Mouse (Mus musculus): ENCODE measurements around the gene Atp6v1fnb. TPM values are rescaled to one million over a fixed set of nuclear protein-coding genes. Genes with fewer than 3 reads are reported as not detected.

The Atp6v1fnb gene
- polyA plus RNA-seq, 1 experiment: not detected

DNA sequence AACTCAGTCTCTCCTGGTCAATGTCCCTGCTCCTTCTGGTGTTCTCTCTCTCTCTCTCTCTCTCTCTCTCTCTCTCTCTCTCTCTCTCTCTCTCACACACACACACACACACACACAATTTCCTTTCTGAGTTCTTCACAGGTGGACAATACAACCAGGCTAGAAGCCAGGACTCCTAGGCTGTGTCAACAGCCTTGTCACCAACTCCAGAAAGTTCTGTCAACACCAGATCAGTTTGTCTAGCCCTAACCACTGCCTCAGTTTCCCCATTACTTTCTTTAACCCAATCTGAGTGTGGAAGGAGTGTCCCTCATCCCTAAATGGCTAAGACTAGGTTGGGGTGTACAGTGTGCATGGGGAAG lies 38.6 kb upstream of the Atp6v1fnb start:
- Histone ChIP-seq H3K36me3 (ENCODE audit: control insufficient read depth, insufficient read depth, low read length) (no peaks in the 10 kb centered on the region), H3K4me3 (ENCODE audit: extremely low read depth, insufficient read depth, insufficient read length) (no peak overlapping the region), H3K27ac (ENCODE audit: insufficient read depth, low read length) (no peak overlapping the region), H3K27me3 (ENCODE audit: control insufficient read depth, insufficient read depth, low read length) (peaks cover 14% of the 10 kb centered on the region), H3K4me1 (ENCODE audit: control insufficient read depth, insufficient read depth, insufficient read length) (peaks cover 5% of the 10 kb centered on the region)
- TF ChIP-seq POLR2A (IDR thresholded peaks at IDR 0.05; ENCODE audit: low read depth, low read length) (no peak), CTCF (IDR thresholded peaks at IDR 0.05; ENCODE audit: extremely low read depth, insufficient read depth, insufficient read length, insufficient replicate concordance) (no peak)
- DNase-seq (ENCODE audit: low read depth in 1 of 2, low spot score in 2 of 2): no peak

DNA sequence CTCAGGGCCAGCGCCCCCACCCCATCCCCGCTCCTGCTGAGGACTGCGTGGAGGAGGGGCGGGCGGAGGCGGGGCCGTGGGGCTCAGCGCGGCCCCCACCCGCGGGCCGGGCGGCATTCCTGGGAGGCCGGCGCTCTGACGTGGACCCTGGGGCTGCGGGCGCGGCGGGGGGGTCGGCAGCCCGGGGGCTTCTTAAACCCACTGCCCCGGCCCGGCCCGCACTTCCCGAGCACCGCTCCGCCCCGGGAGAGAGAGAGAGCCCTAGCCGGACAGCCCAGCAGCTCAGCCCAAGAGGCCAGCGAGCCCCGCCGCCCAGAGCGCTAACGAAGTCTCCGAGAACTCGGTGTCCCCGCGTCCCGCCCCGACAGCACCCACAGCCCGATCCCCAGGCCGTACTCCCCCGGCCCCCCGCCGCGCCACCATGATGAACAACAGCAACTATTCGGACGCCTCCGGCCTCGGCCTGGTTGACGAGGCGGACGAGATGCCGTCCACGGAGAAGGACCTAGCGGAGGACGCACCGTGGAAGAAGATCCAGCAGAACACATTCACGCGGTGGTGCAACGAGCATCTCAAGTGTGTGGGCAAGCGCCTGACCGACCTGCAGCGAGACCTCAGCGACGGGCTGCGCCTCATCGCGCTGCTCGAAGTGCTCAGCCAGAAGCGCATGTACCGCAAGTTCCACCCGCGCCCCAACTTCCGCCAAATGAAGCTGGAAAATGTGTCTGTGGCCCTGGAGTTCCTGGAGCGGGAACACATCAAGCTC lies 38.0 kb upstream of the Atp6v1fnb start, which contains the start of gene Flnc:
TSS of gene Flnc (plus strand) at position 219 of the 766 bp plus-strand sequence.
- Histone ChIP-seq H3K4me3 (ENCODE audit: extremely low read depth, insufficient read depth, insufficient read length) (peak within 1 kb of the TSS; percentile 37; the same call in 1 of the 2 replicates), H3K27ac (ENCODE audit: insufficient read depth, low read length) (no peak within 1 kb of the TSS), H3K4me1 (ENCODE audit: control insufficient read depth, insufficient read depth, insufficient read length) (peaks cover 5% of the 10 kb centered on the region), H3K27me3 (ENCODE audit: control insufficient read depth, insufficient read depth, low read length) (peaks cover 14% of the 10 kb centered on the region), H3K36me3 (ENCODE audit: control insufficient read depth, insufficient read depth, low read length) (no peaks in the 10 kb centered on the region)
- no peak for DNase-seq (ENCODE audit: low read depth in 1 of 2, low spot score in 2 of 2)
- no peak for TF ChIP-seq POLR2A (IDR thresholded peaks at IDR 0.05; ENCODE audit: low read depth, low read length)
- no peak for TF ChIP-seq CTCF (IDR thresholded peaks at IDR 0.05; ENCODE audit: extremely low read depth, insufficient read depth, insufficient read length, insufficient replicate concordance)
- 4% methylated on average over 69 of the region's 77 CpGs for WGBS

DNA sequence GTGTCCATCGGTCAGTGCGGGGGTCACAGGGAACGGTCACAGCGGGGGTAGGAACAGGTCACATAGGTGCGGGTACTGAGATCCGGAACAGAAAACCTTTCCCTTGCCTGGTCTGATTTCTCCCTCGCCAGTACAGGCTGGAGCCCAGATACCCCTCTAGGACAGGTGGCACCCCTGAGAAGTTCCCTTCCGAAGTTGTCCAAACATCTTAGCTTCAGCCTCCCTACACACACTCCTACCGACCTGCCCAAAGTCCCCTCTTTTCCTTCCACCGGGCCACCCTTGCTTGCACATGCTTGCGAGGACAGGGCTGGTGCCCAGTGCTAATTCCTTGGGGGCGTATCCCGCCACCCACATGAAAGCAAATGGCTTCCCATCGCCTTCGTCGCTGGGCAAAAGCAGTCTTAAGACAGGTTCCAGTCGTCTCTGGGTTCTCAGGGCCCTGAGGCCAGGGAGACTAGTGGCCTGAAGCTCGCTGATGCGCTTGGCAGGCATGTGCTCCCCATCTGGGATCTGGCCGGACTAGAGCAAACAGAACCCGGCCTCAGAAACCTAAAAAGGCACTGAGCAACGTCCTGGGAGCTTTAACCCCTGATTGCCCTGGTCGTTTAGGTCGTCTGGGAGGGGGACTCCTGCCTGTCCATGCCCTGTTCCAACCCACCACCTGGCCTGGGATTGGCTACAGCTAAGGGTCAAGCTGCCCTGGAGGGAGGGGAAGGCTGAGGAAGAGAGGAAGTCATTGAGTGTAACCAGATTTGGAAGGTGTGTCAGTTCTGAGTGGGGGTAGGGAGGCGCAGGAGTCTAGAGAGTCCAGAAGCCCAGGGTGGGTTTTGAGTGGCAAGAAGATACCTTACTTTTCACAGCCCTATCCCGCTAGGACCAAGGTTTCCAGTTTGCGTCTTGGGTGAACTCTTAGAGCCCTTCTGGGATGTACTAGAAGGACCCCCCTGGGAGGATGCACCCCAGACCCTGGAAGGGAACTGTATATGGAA lies 37.1 kb upstream of the Atp6v1fnb start:
- H3K27ac ChIP-seq (ENCODE audit: insufficient read depth, low read length): no peak overlapping the region
- H3K36me3 ChIP-seq (ENCODE audit: control insufficient read depth, insufficient read depth, low read length): no peaks in the 10 kb centered on the region
- H3K4me1 ChIP-seq (ENCODE audit: control insufficient read depth, insufficient read depth, insufficient read length): peaks cover 5% of the 10 kb centered on the region
- WGBS: 16% methylated on average over 27 of the region's 27 CpGs
- TF ChIP-seq POLR2A (IDR thresholded peaks at IDR 0.05; ENCODE audit: low read depth, low read length) (no peak), CTCF (IDR thresholded peaks at IDR 0.05; ENCODE audit: extremely low read depth, insufficient read depth, insufficient read length, insufficient replicate concordance) (no peak)
- 0 out of 2 replicates have a peak overlapping the region, but pooled peaks have one; percentile 37 for H3K4me3 ChIP-seq (ENCODE audit: extremely low read depth, insufficient read depth, insufficient read length)
- peaks cover 14% of the 10 kb centered on the region for H3K27me3 ChIP-seq (ENCODE audit: control insufficient read depth, insufficient read depth, low read length)
- DNase-seq (ENCODE audit: low read depth in 1 of 2, low spot score in 2 of 2): no peak

DNA sequence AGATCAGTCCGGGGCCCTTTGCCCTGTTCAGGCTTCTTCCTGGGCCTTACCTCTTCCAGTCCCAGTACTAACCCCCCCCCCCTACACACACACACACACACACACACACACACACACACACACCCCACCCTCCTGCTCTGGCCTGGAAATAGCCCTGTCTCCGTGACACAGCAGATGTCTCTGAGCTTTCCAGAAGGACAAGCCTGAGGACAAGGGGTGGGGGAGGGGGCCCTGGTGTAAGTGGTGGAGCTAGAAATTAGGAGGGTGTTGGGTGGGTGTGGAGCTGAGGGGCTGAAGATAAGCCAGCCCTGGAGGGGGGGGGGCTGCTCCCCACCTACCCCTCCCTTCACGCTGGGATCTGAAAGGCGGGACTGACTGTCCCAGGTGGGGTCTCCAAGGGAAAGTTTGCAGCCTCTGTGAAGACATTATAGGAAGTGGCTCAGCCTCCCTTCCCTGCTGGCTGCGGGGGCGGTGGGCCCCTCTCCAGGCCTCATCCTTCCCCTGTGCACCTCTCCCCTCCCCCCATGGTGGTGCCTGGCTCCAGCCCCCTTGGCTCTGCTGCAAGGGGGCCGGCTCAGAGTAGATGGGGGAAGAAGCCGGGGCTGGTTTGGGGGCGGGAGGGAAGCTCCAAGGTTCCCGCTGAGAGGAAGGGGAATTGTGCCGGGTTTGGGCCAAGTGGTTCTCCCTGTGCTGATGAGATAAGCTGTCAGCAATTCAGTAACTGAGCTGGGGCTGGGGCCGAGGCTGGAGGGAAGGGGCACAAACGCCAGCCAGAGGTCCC lies 36.1 kb upstream of the Atp6v1fnb start:
- DNase-seq (ENCODE audit: low read depth in 1 of 2, low spot score in 2 of 2): no peak
- no peak overlapping the region for H3K4me3 ChIP-seq (ENCODE audit: extremely low read depth, insufficient read depth, insufficient read length)
- peaks cover 14% of the 10 kb centered on the region for H3K27me3 ChIP-seq (ENCODE audit: control insufficient read depth, insufficient read depth, low read length)
- no peaks in the 10 kb centered on the region for H3K36me3 ChIP-seq (ENCODE audit: control insufficient read depth, insufficient read depth, low read length)
- peaks cover 5% of the 10 kb centered on the region for H3K4me1 ChIP-seq (ENCODE audit: control insufficient read depth, insufficient read depth, insufficient read length)
- H3K27ac ChIP-seq (ENCODE audit: insufficient read depth, low read length): no peak overlapping the region
- TF ChIP-seq CTCF (IDR thresholded peaks at IDR 0.05; ENCODE audit: extremely low read depth, insufficient read depth, insufficient read length, insufficient replicate concordance) (no peak), POLR2A (IDR thresholded peaks at IDR 0.05; ENCODE audit: low read depth, low read length) (no peak)
- 22% methylated on average over 12 of the region's 13 CpGs for WGBS

DNA sequence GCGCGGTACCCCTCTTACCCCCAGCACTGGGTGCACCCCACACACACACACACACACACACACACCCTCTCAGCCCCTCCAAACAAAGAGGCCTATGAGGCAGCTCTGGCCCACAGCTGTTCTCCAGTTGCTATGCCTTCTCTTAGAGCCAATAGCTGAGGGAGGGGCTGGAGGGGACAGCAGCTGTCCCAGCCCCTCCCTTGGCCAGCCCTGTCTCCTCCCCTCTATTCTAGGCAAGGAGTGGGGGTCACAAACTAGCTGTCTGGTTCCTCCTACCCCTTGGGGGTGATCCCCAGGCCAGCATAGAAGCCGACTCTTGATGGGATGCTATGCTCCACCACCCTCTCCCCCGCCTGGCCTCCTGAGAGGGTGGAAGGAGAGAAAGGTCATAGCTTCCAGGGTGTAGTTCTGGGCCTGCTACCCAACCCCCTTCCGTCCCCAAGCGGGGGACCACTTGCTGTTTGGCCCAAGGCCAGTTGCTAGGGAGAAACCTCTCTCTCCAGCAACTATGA lies 35.2 kb upstream of the Atp6v1fnb start:
- Histone ChIP-seq H3K27me3 (ENCODE audit: control insufficient read depth, insufficient read depth, low read length) (peaks cover 14% of the 10 kb centered on the region), H3K36me3 (ENCODE audit: control insufficient read depth, insufficient read depth, low read length) (no peaks in the 10 kb centered on the region), H3K4me1 (ENCODE audit: control insufficient read depth, insufficient read depth, insufficient read length) (peaks cover 5% of the 10 kb centered on the region), H3K4me3 (ENCODE audit: extremely low read depth, insufficient read depth, insufficient read length) (no peak overlapping the region), H3K27ac (ENCODE audit: insufficient read depth, low read length) (no peak overlapping the region)
- WGBS: 59% methylated on average over 6 of the region's 6 CpGs
- no peak for DNase-seq (ENCODE audit: low read depth in 1 of 2, low spot score in 2 of 2)
- TF ChIP-seq CTCF (IDR thresholded peaks at IDR 0.05; ENCODE audit: extremely low read depth, insufficient read depth, insufficient read length, insufficient replicate concordance) (no peak), POLR2A (IDR thresholded peaks at IDR 0.05; ENCODE audit: low read depth, low read length) (no peak)

DNA sequence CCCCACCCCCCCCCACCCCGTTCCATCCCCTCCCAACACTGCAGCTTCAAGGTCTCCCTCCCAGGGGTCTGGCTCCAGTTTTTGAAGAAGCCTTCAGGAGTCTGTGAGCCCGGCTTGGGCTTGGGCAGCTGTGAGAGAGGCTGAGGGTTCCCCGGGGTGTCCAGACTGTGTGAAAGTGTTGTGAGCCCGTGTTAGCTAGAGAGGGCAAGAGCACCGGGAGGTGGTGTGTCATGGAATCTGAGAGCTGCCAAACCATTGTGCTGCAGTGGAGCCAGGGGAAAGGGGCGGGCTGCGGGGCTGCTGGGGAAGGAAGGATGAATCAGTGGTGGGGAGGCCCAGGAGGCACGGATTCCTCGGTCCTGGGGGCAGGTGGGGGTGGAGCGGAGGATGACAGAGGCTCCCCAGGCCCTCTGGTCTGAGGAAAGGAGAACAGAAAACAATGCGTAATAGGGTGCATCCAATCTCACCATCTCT lies 34.7 kb upstream of the Atp6v1fnb start:
- peaks cover 14% of the 10 kb centered on the region for H3K27me3 ChIP-seq (ENCODE audit: control insufficient read depth, insufficient read depth, low read length)
- no peak overlapping the region for H3K27ac ChIP-seq (ENCODE audit: insufficient read depth, low read length)
- no peak for DNase-seq (ENCODE audit: low read depth in 1 of 2, low spot score in 2 of 2)
- no peaks in the 10 kb centered on the region for H3K36me3 ChIP-seq (ENCODE audit: control insufficient read depth, insufficient read depth, low read length)
- TF ChIP-seq POLR2A (IDR thresholded peaks at IDR 0.05; ENCODE audit: low read depth, low read length) (no peak), CTCF (IDR thresholded peaks at IDR 0.05; ENCODE audit: extremely low read depth, insufficient read depth, insufficient read length, insufficient replicate concordance) (no peak)
- H3K4me1 ChIP-seq (ENCODE audit: control insufficient read depth, insufficient read depth, insufficient read length): peaks cover 5% of the 10 kb centered on the region
- 25% methylated on average over 11 of the region's 11 CpGs for WGBS
- no peak overlapping the region for H3K4me3 ChIP-seq (ENCODE audit: extremely low read depth, insufficient read depth, insufficient read length)
